ENCODE assay signal across 20 mouse cellular contexts in the genomic region with DNA sequence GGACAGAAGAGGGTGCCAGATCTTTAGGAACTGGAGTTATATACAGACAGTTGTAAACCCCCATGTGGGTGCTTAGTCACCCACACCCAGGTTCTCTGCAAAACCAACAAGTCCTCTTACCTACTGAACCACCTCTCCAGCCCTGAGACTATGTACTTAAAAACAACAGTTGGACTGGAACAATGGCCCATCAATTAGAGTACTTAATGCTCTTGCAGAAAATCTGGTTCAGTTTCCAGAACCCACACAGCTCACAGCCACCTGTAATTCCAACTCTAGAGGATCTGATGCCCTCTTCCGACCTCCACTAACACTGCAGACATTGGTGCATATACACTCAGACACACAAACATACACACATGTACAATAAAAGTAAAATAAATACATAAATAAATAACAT. TPM values are rescaled to one million over a fixed set of nuclear protein-coding genes. Genes with fewer than 3 reads are reported as not detected.
DNase-seq lines count a peak whose midpoint lies in the region; ATAC-seq and TF ChIP-seq lines count a peak whose summit lies in the region.
"Had no signal": no experiment of that assay in that cellular context is flagged by ENCODE, and none has a peak within 500 bp of the region (broad histone marks: within the 10 kb centered on the region; RNA-seq: fewer than 3 reads in every experiment).

No protein-coding gene starts in this region.

- WGBS in heart, adult 2 months = 94% methylated on average over 1 of the region's 1 CpGs
- 85% methylated on average over 1 of the region's 1 CpGs for WGBS in heart, embryonic 10.5 days
- 93% methylated on average over 1 of the region's 1 CpGs for WGBS in liver, postnatal 0 days (ENCODE audit: insufficient replicate concordance)
- 84% methylated on average over 1 of the region's 1 CpGs for WGBS in liver, embryonic 12.5 days (ENCODE audit: insufficient replicate concordance)

- TF ChIP-seq CTCF in heart, adult 2 months (IDR thresholded peaks at IDR 0.05) = no peak
- no peak for TF ChIP-seq CTCF in liver, postnatal 0 days (IDR thresholded peaks at IDR 0.05; ENCODE audit: low read depth)

- no peak overlapping the region for H3K4me3 ChIP-seq in heart, adult 2 months
- no peak overlapping the region for H3K4me3 ChIP-seq in heart, embryonic 10.5 days
- H3K4me3 ChIP-seq in liver, postnatal 0 days (ENCODE audit: low read depth, low read length) = no peak overlapping the region
- no peak overlapping the region for H3K4me3 ChIP-seq in liver, embryonic 12.5 days
- H3K4me3 ChIP-seq: heart, embryonic 13.5 days; intestine, embryonic 15.5 days had no signal

- no peak overlapping the region; the same call in none of the 2 replicates for H3K4me2 ChIP-seq in liver, postnatal 0 days (ENCODE audit: low read depth, low read length)
- no peak overlapping the region for H3K4me2 ChIP-seq in liver, embryonic 12.5 days
- H3K4me2 ChIP-seq: heart, embryonic 13.5 days; intestine, embryonic 15.5 days had no signal

- DNase-seq in heart, adult 2 months = no peak
- DNase-seq in heart, embryonic 10.5 days (ENCODE audit: low spot score) = no peak
- no peak for DNase-seq in liver, postnatal 0 days
- DNase-seq in ES-CJ7 (ENCODE audit: low read depth, low spot score) (peak; percentile 57), ZHBTc4 (ENCODE audit: low read depth, low spot score) (peak; percentile 59)
- DNase-seq: adrenal gland, postnatal 10 days; adrenal gland, postnatal 36 days; cerebellum, adult 18-20 months; cerebellum, adult 9-10 months; cerebellum, postnatal 14 days; gastrocnemius, postnatal 14 days; heart, adult 11 months; heart, postnatal 14 days; heart, postnatal 4 days had no signal

- intact Hi-C loops in heart, adult 2 months (cut with DNase I) = no loop called here

- no peak for ATAC-seq in liver, postnatal 0 days
- ATAC-seq in liver, embryonic 12.5 days = no peak
- ATAC-seq: CD4-positive, CD25-positive, alpha-beta regulatory T cell, adult 4 months; forebrain, embryonic 14.5 days; hindbrain, embryonic 16.5 days; intestine, embryonic 15.5 days had no signal

- H3K36me3 ChIP-seq in heart, adult 2 months (ENCODE audit: control insufficient read depth, insufficient read depth, low read length) = peaks cover 25% of the 10 kb centered on the region
- 0 out of 2 replicates have a peak, but pooled peaks cover 4% of the 10 kb centered on the region for H3K36me3 ChIP-seq in heart, embryonic 10.5 days
- no peaks in the 10 kb centered on the region for H3K36me3 ChIP-seq in liver, postnatal 0 days (replicated peaks; ENCODE audit: insufficient read depth, low read length)
- 0 out of 2 replicates have a peak, but pooled peaks cover 3% of the 10 kb centered on the region for H3K36me3 ChIP-seq in liver, embryonic 12.5 days
- H3K36me3 ChIP-seq: heart, embryonic 13.5 days; intestine, embryonic 15.5 days had no signal

- peaks cover 8% of the 10 kb centered on the region for H3K4me1 ChIP-seq in heart, adult 2 months (ENCODE audit: control insufficient read depth, insufficient read depth, low read length)
- H3K4me1 ChIP-seq in heart, embryonic 10.5 days = peaks cover 33% of the 10 kb centered on the region
- peaks cover 43% of the 10 kb centered on the region for H3K4me1 ChIP-seq in liver, postnatal 0 days (ENCODE audit: insufficient read depth)
- H3K4me1 ChIP-seq in liver, embryonic 12.5 days = peaks cover 67% of the 10 kb centered on the region

- H3K27me3 ChIP-seq in heart, adult 2 months (ENCODE audit: control insufficient read depth, insufficient read depth, low read length) = no peaks in the 10 kb centered on the region
- H3K27me3 ChIP-seq in heart, embryonic 10.5 days (ENCODE audit: insufficient read depth, poor library complexity, severe bottlenecking) = no peaks in the 10 kb centered on the region
- no peaks in the 10 kb centered on the region for H3K27me3 ChIP-seq in liver, postnatal 0 days (ENCODE audit: insufficient read depth, low read length)
- no peaks in the 10 kb centered on the region for H3K27me3 ChIP-seq in liver, embryonic 12.5 days (replicated peaks)
- H3K27me3 ChIP-seq: heart, embryonic 13.5 days; intestine, embryonic 15.5 days had no signal

- H3K79me2 ChIP-seq in heart, adult 2 months (replicated peaks; ENCODE audit: control insufficient read depth, insufficient read depth, low read length) = peaks cover 14% of the 10 kb centered on the region

- H3K9me3 ChIP-seq in heart, embryonic 10.5 days = no peaks in the 10 kb centered on the region
- no peaks in the 10 kb centered on the region for H3K9me3 ChIP-seq in liver, postnatal 0 days (ENCODE audit: low read length)
- H3K9me3 ChIP-seq in liver, embryonic 12.5 days (replicated peaks) = no peaks in the 10 kb centered on the region
- H3K9me3 ChIP-seq: heart, embryonic 13.5 days; intestine, embryonic 15.5 days had no signal

- H3K27ac ChIP-seq in heart, adult 2 months = peak overlapping the region; percentile 7; the same call in 1 of the 2 replicates
- no peak overlapping the region for H3K27ac ChIP-seq in heart, embryonic 10.5 days
- H3K27ac ChIP-seq in liver, postnatal 0 days (ENCODE audit: low read depth) = no peak overlapping the region
- no peak overlapping the region for H3K27ac ChIP-seq in liver, embryonic 12.5 days
- H3K27ac ChIP-seq: heart, embryonic 13.5 days; intestine, embryonic 15.5 days had no signal

- H3K9ac ChIP-seq in heart, adult 2 months (ENCODE audit: low read depth, low read length) = no peak overlapping the region
- H3K9ac ChIP-seq in liver, postnatal 0 days (replicated peaks) = peak overlapping the region; percentile 8; the same call in 1 of the 2 replicates
- H3K9ac ChIP-seq in liver, embryonic 12.5 days = no peak overlapping the region
- H3K9ac ChIP-seq: heart, embryonic 13.5 days; intestine, embryonic 15.5 days had no signal

- no peak for TF ChIP-seq EP300 in heart, adult 2 months (IDR thresholded peaks at IDR 0.05; ENCODE audit: insufficient read depth, low read depth, low read length)
- TF ChIP-seq EP300 in liver, postnatal 0 days (IDR thresholded peaks at IDR 0.05; ENCODE audit: low read depth) = no peak

- TF ChIP-seq POLR2A in heart, adult 2 months (IDR thresholded peaks at IDR 0.05; ENCODE audit: insufficient read depth, low read depth, low read length) = no peak

RNA-seq across cellular contexts. Expression of a gene that starts 3.7 kb away (rescaled TPM):
- 100 to 1,000 TPM; 103 to 109 TPM for total RNA-seq in heart, adult 2 months (2021)
- 145 and 186 TPM in 2 replicates for polyA plus RNA-seq in heart, adult 2 months (2012; rRNA removed)
- polyA plus RNA-seq in heart, embryonic 10.5 days (2016; fragmentation: Nextera tagmentation; extraction: Ambion mirVana) = 94.0 and 101 TPM in 2 replicates
- polyA plus RNA-seq in liver, postnatal 0 days (2015; fragmentation: Nextera tagmentation; extraction: Ambion mirVana) = 39.6 and 43.5 TPM in 2 replicates
- polyA plus RNA-seq in liver, embryonic 12.5 days (2016; fragmentation: Nextera tagmentation; extraction: Ambion mirVana) = 52.4 and 53.2 TPM in 2 replicates

Comparison
In these comparisons a context has a peak if more than half of its experiments do, and no peak if none do; other contexts are left out.
1. DNase-seq: peak in ES-CJ7 (single experiment) and ZHBTc4 (single experiment); none in heart, adult 2 months (0 of 2), heart, embryonic 10.5 days (single experiment) and liver, postnatal 0 days (single experiment).